Mouse (Mus musculus) bone marrow macrophage, adult 2 months (primary cell): Measurements from ENCODE around the gene AU021092.

Experiments
- CTCF ChIP-seq: IDR thresholded peaks from 2 replicates; pipeline ENCODE4 v1.5.1; 2012; ENCODE audit warnings: low read depth, mild to moderate bottlenecking, low read length, moderate library complexity
- POLR2A ChIP-seq: IDR thresholded peaks from 2 replicates; pipeline ENCODE4 v1.6.1; 2012; ENCODE audit warnings: mild to moderate bottlenecking, low read depth, low read length, borderline replicate concordance

DNA sequence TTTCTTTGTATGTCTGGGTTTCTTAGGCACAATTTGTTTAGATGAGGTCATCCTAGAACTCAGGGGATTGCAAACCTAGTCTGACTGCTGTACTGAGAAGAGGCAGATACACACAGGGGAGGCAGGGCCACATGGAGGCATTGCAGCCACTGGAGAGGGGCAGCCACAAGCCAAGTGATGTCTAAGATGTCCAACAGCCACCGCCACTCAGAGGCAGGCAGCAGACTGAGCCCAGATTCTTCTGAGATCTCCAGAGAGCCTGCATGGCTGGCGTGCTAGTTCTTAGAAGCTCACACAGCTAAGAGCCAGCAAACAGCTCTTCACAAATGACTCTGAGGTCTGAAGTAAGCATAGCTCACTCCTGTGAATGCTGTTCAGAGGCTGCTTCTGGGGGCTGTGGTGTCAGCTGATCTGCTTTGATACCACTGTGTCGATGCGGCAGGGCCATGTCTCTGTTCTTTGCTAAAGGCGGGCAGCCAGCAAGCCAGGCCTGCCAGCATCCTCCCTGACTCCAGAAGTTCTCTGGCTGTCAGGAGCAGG is 16.6 kb downstream of the AU021092 start:
- TF ChIP-seq POLR2A (no peak), CTCF (no peak)
